Mouse (Mus musculus) forebrain, embryonic 15.5 days (tissue): ENCODE data around the gene Foxi1. TPM values are rescaled to one million over a fixed set of nuclear protein-coding genes. Genes with fewer than 3 reads are reported as not detected.
"Not testable (repeated sequence)": the region's sequence is repeated elsewhere in the genome, so short reads cannot be mapped to it uniquely, and the experiment has no call there.

Experiments used
- ATAC-seq: fragments of 200-750 bp; cut with Nextera tagmentation; replicated peaks from 2 replicates; pipeline ENCODE4 v1.8.0; 2017; ENCODE audit warnings: mild to moderate bottlenecking, moderate TSS enrichment, moderate library complexity
- H3K27ac ChIP-seq: fragments of 300-500 bp; sonication (generic); replicated peaks from 2 replicates; pipeline ENCODE4 v1.5.1; 2015; ENCODE audit warnings: mild to moderate bottlenecking, inconsistent platforms
- H3K27me3 ChIP-seq: fragments of 300-500 bp; sonication (generic); 2 replicates; pipeline ENCODE4 v1.6.1; 2015; ENCODE audit warnings: inconsistent platforms
- H3K36me3 ChIP-seq: fragments of 300-500 bp; sonication (generic); 2 replicates; pipeline ENCODE4 v1.6.1; 2015; ENCODE audit warnings: mild to moderate bottlenecking, inconsistent platforms
- H3K4me1 ChIP-seq: fragments of 300-500 bp; sonication (generic); 2 replicates; pipeline ENCODE4 v1.6.1; 2015; ENCODE audit warnings: inconsistent platforms
- H3K4me2 ChIP-seq: fragments of 300-500 bp; sonication (generic); replicated peaks from 2 replicates; pipeline ENCODE4 v1.6.1; 2015; ENCODE audit warnings: mild to moderate bottlenecking, inconsistent platforms
- H3K4me3 ChIP-seq: fragments of 300-500 bp; sonication (generic); 2 replicates; pipeline ENCODE4 v1.5.1; 2015; ENCODE audit warnings: mild to moderate bottlenecking, inconsistent platforms
- H3K9ac ChIP-seq: fragments of 300-500 bp; sonication (generic); replicated peaks from 2 replicates; pipeline ENCODE4 v1.6.1; 2015; ENCODE audit warnings: mild to moderate bottlenecking, inconsistent platforms
- H3K9me3 ChIP-seq: fragments of 300-500 bp; sonication (generic); 2 replicates; pipeline ENCODE4 v1.6.1; 2016; ENCODE audit warnings: inconsistent platforms
- WGBS: fragments of 180-500 bp; shearing (Covaris S2); methylation state at CpG from one replicate; pipeline ENCODE4 v1.1.7; 2015; ENCODE audit warnings: mixed read lengths; 5-methylcytosine and 5-hydroxymethylcytosine counted together
- polyA plus RNA-seq: library from polyadenylated mRNA; unstranded; fragments of >200 nt; fragmentation: Nextera tagmentation; extraction: Ambion mirVana; gene quantifications from 2 replicates; pipeline ENCODE4 v1.2.1, GENCODE M21; 2015

The Foxi1 gene
- not detected in 2 replicates for polyA plus RNA-seq

- no peaks in the 10 kb centered on the region for H3K27me3 ChIP-seq
- no peaks in the 10 kb centered on the region for H3K36me3 ChIP-seq
- H3K4me3 ChIP-seq = no peak within 1 kb of the TSS
- no peak for ATAC-seq
- 87% methylated on average over 10 of the region's 10 CpGs for WGBS
- no peak within 1 kb of the TSS for H3K27ac ChIP-seq
- no peak within 1 kb of the TSS for H3K9ac ChIP-seq
- H3K4me1 ChIP-seq = no peaks in the 10 kb centered on the region
- H3K9me3 ChIP-seq = no peaks in the 10 kb centered on the region
- H3K4me2 ChIP-seq = no peak within 1 kb of the TSS
These were observed at the start of gene Foxi1 for GRCm38 (mm10) chr11:34207989-34208388. Gene Foxi1, minus strand, starts transcription at chr11:34208089.

GRCm38 (mm10) chr11:34242979-34243378 is 35.1 kb upstream of the Foxi1 start:
- 65% methylated on average over 6 of the region's 6 CpGs for WGBS
- H3K27me3 ChIP-seq = no peaks in the 10 kb centered on the region

GRCm38 (mm10) chr11:34240252-34240651 is 32.4 kb upstream of the Foxi1 start:
- Histone ChIP-seq H3K9ac (no peak overlapping the region), H3K4me1 (no peaks in the 10 kb centered on the region), H3K4me3 (no peak overlapping the region), H3K4me2 (no peak overlapping the region), H3K36me3 (no peaks in the 10 kb centered on the region), H3K27ac (no peak overlapping the region), H3K9me3 (no peaks in the 10 kb centered on the region), H3K27me3 (no peaks in the 10 kb centered on the region)
- 97% methylated on average over 1 of the region's 1 CpGs for WGBS
- ATAC-seq = no peak

More at GRCm38 (mm10) chr11:34242979-34243378, 35.1 kb upstream of the Foxi1 start:
- Histone ChIP-seq H3K4me2 (no peak overlapping the region), H3K9ac (no peak overlapping the region), H3K9me3 (no peaks in the 10 kb centered on the region), H3K27ac (no peak overlapping the region), H3K4me3 (no peak overlapping the region), H3K36me3 (no peaks in the 10 kb centered on the region), H3K4me1 (no peaks in the 10 kb centered on the region)
- ATAC-seq = no peak

GRCm38 (mm10) chr11:34239691-34240090 is 31.8 kb upstream of the Foxi1 start:
- Histone ChIP-seq H3K27me3 (no peaks in the 10 kb centered on the region), H3K4me1 (no peaks in the 10 kb centered on the region), H3K9ac (no peak overlapping the region), H3K9me3 (no peaks in the 10 kb centered on the region), H3K4me2 (no peak overlapping the region), H3K27ac (no peak overlapping the region), H3K36me3 (no peaks in the 10 kb centered on the region), H3K4me3 (no peak overlapping the region)
- 74% methylated on average over 2 of the region's 2 CpGs for WGBS
- no peak for ATAC-seq

- no peak overlapping the region for H3K4me2 ChIP-seq
- H3K27me3 ChIP-seq = no peaks in the 10 kb centered on the region
- no peaks in the 10 kb centered on the region for H3K36me3 ChIP-seq
- no peak for ATAC-seq
- no peak overlapping the region for H3K4me3 ChIP-seq
- no peaks in the 10 kb centered on the region for H3K9me3 ChIP-seq
- WGBS = 86% methylated on average over 6 of the region's 6 CpGs
- no peak overlapping the region for H3K27ac ChIP-seq
- no peak overlapping the region for H3K9ac ChIP-seq
- no peaks in the 10 kb centered on the region for H3K4me1 ChIP-seq
These were observed 29.0 kb upstream of the Foxi1 start for GRCm38 (mm10) chr11:34236885-34237284.

GRCm38 (mm10) chr11:34236091-34236759 is 28.3 kb upstream of the Foxi1 start:
- no peak overlapping the region for H3K4me2 ChIP-seq
- H3K27ac ChIP-seq = no peak overlapping the region
- 42% methylated on average over 5 of the region's 5 CpGs for WGBS
- no peaks in the 10 kb centered on the region for H3K36me3 ChIP-seq
- no peaks in the 10 kb centered on the region for H3K9me3 ChIP-seq
- H3K27me3 ChIP-seq = no peaks in the 10 kb centered on the region
- no peak overlapping the region for H3K9ac ChIP-seq
- H3K4me3 ChIP-seq = no peak overlapping the region
- no peaks in the 10 kb centered on the region for H3K4me1 ChIP-seq
- no peak for ATAC-seq

- ATAC-seq = peak; percentile 86
- no peaks in the 10 kb centered on the region for H3K36me3 ChIP-seq
- no peaks in the 10 kb centered on the region for H3K4me1 ChIP-seq
- no peak overlapping the region for H3K4me3 ChIP-seq
- 34% methylated on average over 6 of the region's 6 CpGs for WGBS
- no peak overlapping the region for H3K4me2 ChIP-seq
- no peaks in the 10 kb centered on the region for H3K27me3 ChIP-seq
- no peaks in the 10 kb centered on the region for H3K9me3 ChIP-seq
- H3K27ac ChIP-seq = no peak overlapping the region
- H3K9ac ChIP-seq = no peak overlapping the region
These were observed 21.0 kb upstream of the Foxi1 start for GRCm38 (mm10) chr11:34228758-34229364.

GRCm38 (mm10) chr11:34227180-34227579 is 19.3 kb upstream of the Foxi1 start:
- H3K4me2 ChIP-seq = no peak overlapping the region
- no peak overlapping the region for H3K4me3 ChIP-seq
- WGBS = 42% methylated on average over 1 of the region's 1 CpGs
- no peaks in the 10 kb centered on the region for H3K27me3 ChIP-seq
- H3K27ac ChIP-seq = no peak overlapping the region
- no peaks in the 10 kb centered on the region for H3K4me1 ChIP-seq
- H3K36me3 ChIP-seq = no peaks in the 10 kb centered on the region
- H3K9ac ChIP-seq = no peak overlapping the region
- ATAC-seq = no peak
- no peaks in the 10 kb centered on the region for H3K9me3 ChIP-seq

GRCm38 (mm10) chr11:34220596-34220995 is 12.7 kb upstream of the Foxi1 start:
- not testable (repeated sequence) for H3K27ac ChIP-seq, H3K4me3 ChIP-seq, ATAC-seq, H3K27me3 ChIP-seq, H3K4me2 ChIP-seq, H3K9me3 ChIP-seq, H3K4me1 ChIP-seq, H3K36me3 ChIP-seq, H3K9ac ChIP-seq
- WGBS = 87% methylated on average over 4 of the region's 4 CpGs

GRCm38 (mm10) chr11:34212853-34213252 is 5.0 kb upstream of the Foxi1 start:
- H3K4me1 ChIP-seq = no peaks in the 10 kb centered on the region
- ATAC-seq = no peak
- no peak overlapping the region for H3K4me2 ChIP-seq
- WGBS = 20% methylated on average over 5 of the region's 5 CpGs
- no peak overlapping the region for H3K27ac ChIP-seq
- no peaks in the 10 kb centered on the region for H3K36me3 ChIP-seq
- H3K9me3 ChIP-seq = no peaks in the 10 kb centered on the region
- no peak overlapping the region for H3K9ac ChIP-seq
- H3K4me3 ChIP-seq = no peak overlapping the region
- no peaks in the 10 kb centered on the region for H3K27me3 ChIP-seq

- no peak for ATAC-seq
- Histone ChIP-seq H3K4me2 (no peak overlapping the region), H3K27ac (no peak overlapping the region), H3K4me3 (no peak overlapping the region), H3K9me3 (no peaks in the 10 kb centered on the region), H3K36me3 (no peaks in the 10 kb centered on the region), H3K9ac (no peak overlapping the region), H3K27me3 (no peaks in the 10 kb centered on the region), H3K4me1 (no peaks in the 10 kb centered on the region)
- 70% methylated on average over 1 of the region's 1 CpGs for WGBS
These were observed 5.1 kb downstream of the Foxi1 start for GRCm38 (mm10) chr11:34202769-34203168.

- 95% methylated on average over 3 of the region's 3 CpGs for WGBS
- no peaks in the 10 kb centered on the region for H3K27me3 ChIP-seq
- no peak overlapping the region for H3K4me2 ChIP-seq
- H3K4me3 ChIP-seq = no peak overlapping the region
- no peaks in the 10 kb centered on the region for H3K9me3 ChIP-seq
- no peak for ATAC-seq
- no peaks in the 10 kb centered on the region for H3K36me3 ChIP-seq
- H3K9ac ChIP-seq = no peak overlapping the region
- no peaks in the 10 kb centered on the region for H3K4me1 ChIP-seq
- H3K27ac ChIP-seq = no peak overlapping the region
These were observed 12.7 kb downstream of the Foxi1 start for GRCm38 (mm10) chr11:34195142-34195541.
